Mouse (Mus musculus): ENCODE measurements around the gene Hoxa10. TPM values are rescaled to one million over a fixed set of nuclear protein-coding genes. Genes with fewer than 3 reads are reported as not detected.
A peak's percentile ranks its signal among the peaks of the same experiment; 100 is the strongest.

Hoxa10 gene
- total RNA-seq, 2 experiments from 2014 or later, result 31.5 to 32.3 TPM

- DNase-seq (ENCODE audit: low spot score in 2 of 2), result no peak
Measured at GRCm38 (mm10) chr6:52186500-52186899, 54.2 kb downstream of the Hoxa10 start.

GRCm38 (mm10) chr6:52185834-52186233 is 54.8 kb downstream of the Hoxa10 start:
- DNase-seq (ENCODE audit: low spot score in 2 of 2), result no peak

GRCm38 (mm10) chr6:52185222-52185621 is 55.4 kb downstream of the Hoxa10 start:
- DNase-seq (ENCODE audit: low spot score in 2 of 2), result no peak

DNA sequence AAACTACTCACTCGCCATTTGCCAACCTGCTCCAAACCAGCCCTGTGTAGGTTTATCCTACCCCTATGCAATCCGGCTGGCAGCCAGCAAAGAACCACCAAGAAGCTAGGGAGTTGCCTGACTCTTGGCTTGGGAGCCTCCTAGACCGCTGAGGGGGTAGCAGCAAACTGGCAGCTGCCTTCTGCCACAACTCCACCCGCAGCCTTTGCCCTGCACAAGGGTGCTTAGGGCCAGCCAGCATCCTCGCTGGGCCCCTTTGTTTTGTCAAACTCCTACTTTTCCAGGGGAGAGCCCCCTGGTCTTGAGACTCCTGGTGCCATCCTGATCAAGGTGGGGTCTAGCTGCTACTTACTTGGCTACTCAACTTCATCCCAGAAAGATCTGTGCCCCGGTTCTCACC is 56.0 kb downstream of the Hoxa10 start:
- no peak for DNase-seq (ENCODE audit: low spot score in 2 of 2)

- no peak for DNase-seq (ENCODE audit: low spot score in 2 of 2)
Measured at GRCm38 (mm10) chr6:52183311-52184080, 57.2 kb downstream of the Hoxa10 start.

GRCm38 (mm10) chr6:52182793-52183192 is 57.9 kb downstream of the Hoxa10 start:
- DNase-seq (ENCODE audit: low spot score in 2 of 2), result no peak

- DNase-seq (ENCODE audit: low spot score in 2 of 2), result no peak
Measured at GRCm38 (mm10) chr6:52182030-52182429, 58.6 kb downstream of the Hoxa10 start.

Small RNA genes lying within 50 kb of the gene (microRNA-seq; reads per million reads assigned to microRNA genes)
- 11,370 reads per million, percentile 94 among the genes with 10 or more reads in this experiment for gene Mir196b

Other genes with a start within 250 kb of the Hoxa10 start
- gene Skap2, start 228.3 kb downstream of the Hoxa10 start, total RNA-seq (2021), result 10 to 100 TPM; 10.0 to 12.3 TPM
- gene Hoxa1, start 82.5 kb downstream of the Hoxa10 start, total RNA-seq (2021), result under 1 TPM; 0.34 to 0.54 TPM
- 1 to 10 TPM; 1.1 to 1.5 TPM for gene Hoxa2, start 76.0 kb downstream of the Hoxa10 start, total RNA-seq (2021)
- under 1 TPM; 0.34 to 0.54 TPM for gene 5730596B20Rik, start 63.4 kb downstream of the Hoxa10 start, total RNA-seq (2021)
- gene Hoxa4, start 49.1 kb downstream of the Hoxa10 start, total RNA-seq (2021), result 10 to 100 TPM in 1 of 2 experiments, 1 to 10 TPM in 1; 9.2 to 11.8 TPM
- gene Hoxa5, start 36.3 kb downstream of the Hoxa10 start, total RNA-seq (2021), result 1 to 10 TPM; 4.4 to 5.1 TPM
- 1 to 10 TPM; 3.0 to 3.5 TPM for gene Hoxa6, start 32.1 kb downstream of the Hoxa10 start, total RNA-seq (2021)
- gene Hoxa3, start 27.5 kb downstream of the Hoxa10 start, total RNA-seq (2021), result 1 to 10 TPM; 3.2 to 4.1 TPM
- under 1 TPM in 1 of 2 experiments, not detected in 1; 0.73 TPM for gene Gm28308, start 27.5 kb downstream of the Hoxa10 start, total RNA-seq (2021)
- 10 to 100 TPM; 11.2 to 12.5 TPM for gene Hoxa7, start 19.0 kb downstream of the Hoxa10 start, total RNA-seq (2021)
- gene Hoxa9, start 9.8 kb downstream of the Hoxa10 start, total RNA-seq (2021), result 10 to 100 TPM; 16.5 to 17.7 TPM
- gene Hoxa11, start 5.0 kb upstream of the Hoxa10 start, total RNA-seq (2021), result 1 to 10 TPM; 6.0 to 6.6 TPM
- gene Hoxa13, start 20.0 kb upstream of the Hoxa10 start, total RNA-seq (2021), result 1 to 10 TPM; 1.1 to 1.3 TPM
- not detected for gene Evx1, start 72.6 kb upstream of the Hoxa10 start, total RNA-seq (2021)

Measured in gastrocnemius, postnatal 4 days (tissue).